Mouse (Mus musculus) erythroblast, embryonic 14.5 days (primary cell): Measurements from ENCODE around the gene Eepd1.

Source experiments
- GATA1 ChIP-seq: IDR thresholded peaks from 2 replicates; pipeline ENCODE4 v1.6.1; 2012; ENCODE audit warnings: low read length, inconsistent platforms, mixed read lengths
- TAL1 ChIP-seq: IDR thresholded peaks from 3 replicates; pipeline ENCODE4 v1.6.1; 2012; ENCODE audit warnings: low read length, inconsistent platforms, mixed read lengths

GRCm38 (mm10) chr9:25498770-25499169 is 17.4 kb downstream of the Eepd1 start:
- TF ChIP-seq TAL1: no peak
- no peak for TF ChIP-seq GATA1
